Mouse (Mus musculus) hindbrain, embryonic 13.5 days (tissue): Measurements from ENCODE around the gene Syn3. TPM values are rescaled to one million over a fixed set of nuclear protein-coding genes. Genes with fewer than 3 reads are reported as not detected.
A peak's percentile ranks its signal among the peaks of the same experiment; 100 is the strongest.

Experiments
- ATAC-seq: fragments of 200-750 bp; cut with Nextera tagmentation; 2 replicates; pipeline ENCODE4 v1.8.0; 2017; ENCODE audit warnings: moderate TSS enrichment; ENCODE audit not compliant: low FRiP score
- H3K27ac ChIP-seq: fragments of 300-500 bp; sonication (generic); 2 replicates; pipeline ENCODE4 v1.5.1; 2015; ENCODE audit warnings: inconsistent platforms, mild to moderate bottlenecking, moderate library complexity
- H3K27me3 ChIP-seq: fragments of 300-500 bp; sonication (generic); 2 replicates; pipeline ENCODE4 v1.6.1; 2015; ENCODE audit warnings: mild to moderate bottlenecking, inconsistent platforms
- H3K36me3 ChIP-seq: fragments of 300-500 bp; sonication (generic); 2 replicates; pipeline ENCODE4 v1.6.1; 2015; ENCODE audit warnings: mild to moderate bottlenecking, inconsistent platforms
- H3K4me1 ChIP-seq: fragments of 300-500 bp; sonication (generic); replicated peaks from 2 replicates; pipeline ENCODE4 v1.6.1; 2015; ENCODE audit warnings: inconsistent platforms
- H3K4me2 ChIP-seq: fragments of 300-500 bp; sonication (generic); 2 replicates; pipeline ENCODE4 v1.6.1; 2015; ENCODE audit warnings: inconsistent platforms, mild to moderate bottlenecking, moderate library complexity
- H3K4me3 ChIP-seq: fragments of 300-500 bp; sonication (generic); 2 replicates; pipeline ENCODE4 v1.5.1; 2015; ENCODE audit warnings: mild to moderate bottlenecking, inconsistent platforms
- H3K9ac ChIP-seq: fragments of 300-500 bp; sonication (generic); 2 replicates; pipeline ENCODE4 v1.6.1; 2015; ENCODE audit warnings: mild to moderate bottlenecking, inconsistent platforms
- H3K9me3 ChIP-seq: fragments of 300-500 bp; sonication (generic); 2 replicates; pipeline ENCODE4 v1.6.1; 2016; ENCODE audit warnings: inconsistent platforms
- WGBS: fragments of 180-500 bp; shearing (Covaris S2); methylation state at CpG from one replicate; pipeline ENCODE4 v1.1.7; 2015; 5-methylcytosine and 5-hydroxymethylcytosine counted together
- polyA plus RNA-seq: library from polyadenylated mRNA; unstranded; fragments of >200 nt; fragmentation: Nextera tagmentation; extraction: Ambion mirVana; gene quantifications from 2 replicates; pipeline ENCODE4 v1.2.1, GENCODE M21; 2015

The Syn3 gene
- polyA plus RNA-seq, 1 experiment from 2014 or later = 16.7 TPM

DNA sequence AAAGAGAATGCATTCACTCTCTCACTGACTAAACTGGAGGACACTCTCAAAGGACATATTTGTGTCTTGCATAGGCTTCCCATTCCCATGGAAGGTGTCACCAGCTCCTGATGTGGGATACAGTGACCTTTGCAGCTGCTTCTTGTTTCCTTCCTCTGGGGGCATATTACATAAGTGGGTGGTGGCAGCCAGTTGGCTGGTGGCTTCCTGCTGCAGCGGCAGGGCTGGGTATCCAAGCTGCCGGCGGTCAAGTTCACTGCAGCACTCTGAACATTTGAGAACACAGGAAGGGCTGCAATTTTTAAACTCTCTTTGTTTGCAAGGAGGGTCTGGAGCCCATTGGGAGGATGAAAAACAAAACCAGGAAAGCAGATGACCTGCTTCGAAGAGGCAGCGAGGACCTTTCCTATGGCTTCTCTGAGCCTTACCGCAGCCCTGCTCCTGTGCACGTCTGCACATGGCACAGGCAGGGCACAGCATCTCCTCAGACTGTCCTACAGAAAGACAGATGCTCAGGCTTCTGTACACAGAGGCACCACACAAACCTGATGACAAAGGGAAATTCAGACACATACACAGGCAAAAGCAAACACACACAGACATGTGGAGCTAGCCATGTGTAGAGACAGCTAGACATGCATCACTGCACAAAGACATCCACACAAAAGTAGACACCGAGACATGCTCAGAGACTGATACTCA lies 340.3 kb downstream of the Syn3 start:
- 80% methylated on average over 8 of the region's 8 CpGs for WGBS
- no peak for ATAC-seq
- Histone ChIP-seq H3K27me3 (no peaks in the 10 kb centered on the region), H3K9me3 (no peaks in the 10 kb centered on the region), H3K27ac (peak overlapping the region; percentile 40; the same call in 1 of the 2 replicates), H3K9ac (no peak overlapping the region), H3K4me2 (no peak overlapping the region), H3K36me3 (no peaks in the 10 kb centered on the region), H3K4me3 (no peak overlapping the region), H3K4me1 (0 out of 2 replicates have a peak, but pooled peaks cover 3% of the 10 kb centered on the region)

DNA sequence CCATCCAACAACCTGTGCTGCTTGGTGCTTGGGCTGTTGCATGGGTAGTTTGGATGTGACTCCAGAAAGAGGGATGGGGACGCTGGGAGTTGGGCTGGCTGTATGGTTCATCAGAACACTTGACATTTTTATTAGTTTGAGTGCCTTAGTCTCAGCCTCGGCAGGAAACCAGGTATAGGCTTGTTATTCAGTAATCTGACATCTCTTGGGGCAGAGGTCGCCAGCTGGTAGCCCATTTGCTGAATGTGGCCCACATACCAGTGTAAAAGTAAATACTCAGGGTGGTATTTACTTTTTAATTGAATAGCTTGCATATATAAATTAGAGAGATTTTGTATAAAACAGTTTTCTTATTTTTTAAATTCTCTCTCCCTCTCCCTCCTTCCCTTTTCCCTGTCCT lies 343.4 kb downstream of the Syn3 start:
- no peak overlapping the region for H3K4me2 ChIP-seq
- no peak overlapping the region for H3K4me3 ChIP-seq
- H3K36me3 ChIP-seq = no peaks in the 10 kb centered on the region
- H3K27me3 ChIP-seq = no peaks in the 10 kb centered on the region
- H3K4me1 ChIP-seq = no peaks in the 10 kb centered on the region
- ATAC-seq = no peak
- H3K9ac ChIP-seq = no peak overlapping the region
- no peaks in the 10 kb centered on the region for H3K9me3 ChIP-seq
- 62% methylated on average over 3 of the region's 3 CpGs for WGBS
- no peak overlapping the region for H3K27ac ChIP-seq

- no peaks in the 10 kb centered on the region for H3K9me3 ChIP-seq
- H3K4me3 ChIP-seq = no peak overlapping the region
- no peak for ATAC-seq
- no peak overlapping the region for H3K27ac ChIP-seq
- H3K9ac ChIP-seq = no peak overlapping the region
- H3K4me2 ChIP-seq = no peak overlapping the region
- no peaks in the 10 kb centered on the region for H3K4me1 ChIP-seq
- no peaks in the 10 kb centered on the region for H3K36me3 ChIP-seq
- H3K27me3 ChIP-seq = no peaks in the 10 kb centered on the region
These were observed 345.5 kb downstream of the Syn3 start for GRCm38 (mm10) chr10:86153221-86153620.

- ATAC-seq = no peak
- Histone ChIP-seq H3K4me1 (no peaks in the 10 kb centered on the region), H3K9ac (no peak overlapping the region), H3K9me3 (no peaks in the 10 kb centered on the region), H3K27me3 (no peaks in the 10 kb centered on the region), H3K27ac (no peak overlapping the region), H3K4me2 (no peak overlapping the region), H3K36me3 (no peaks in the 10 kb centered on the region), H3K4me3 (no peak overlapping the region)
- 89% methylated on average over 5 of the region's 5 CpGs for WGBS
These were observed 347.3 kb downstream of the Syn3 start for GRCm38 (mm10) chr10:86151357-86151756.

DNA sequence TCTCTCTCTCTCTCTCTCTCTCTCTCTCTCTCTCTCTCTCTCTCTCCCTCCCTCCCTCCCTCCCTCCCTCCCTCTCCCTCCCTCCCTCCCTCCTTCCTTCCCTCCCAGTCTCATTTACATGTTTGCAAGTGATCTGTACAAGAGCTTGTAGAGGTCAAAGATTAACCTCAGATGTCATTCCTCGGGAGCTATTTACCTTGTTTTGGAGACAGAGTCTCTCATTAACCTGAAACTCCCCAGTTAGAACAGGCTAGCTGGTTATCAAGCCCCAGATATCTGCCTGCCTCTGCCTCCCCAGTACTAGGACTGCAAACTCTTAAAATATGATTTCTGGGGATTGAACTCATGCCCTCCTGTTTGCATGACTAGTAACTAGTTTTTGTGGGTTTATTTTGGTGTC lies 348.6 kb downstream of the Syn3 start:
- no peak overlapping the region for H3K9ac ChIP-seq
- no peaks in the 10 kb centered on the region for H3K36me3 ChIP-seq
- no peak overlapping the region for H3K4me3 ChIP-seq
- WGBS = 58% methylated on average over 1 of the region's 1 CpGs
- H3K4me1 ChIP-seq = no peaks in the 10 kb centered on the region
- no peak overlapping the region for H3K4me2 ChIP-seq
- no peaks in the 10 kb centered on the region for H3K9me3 ChIP-seq
- ATAC-seq = no peak
- no peak overlapping the region for H3K27ac ChIP-seq
- no peaks in the 10 kb centered on the region for H3K27me3 ChIP-seq

DNA sequence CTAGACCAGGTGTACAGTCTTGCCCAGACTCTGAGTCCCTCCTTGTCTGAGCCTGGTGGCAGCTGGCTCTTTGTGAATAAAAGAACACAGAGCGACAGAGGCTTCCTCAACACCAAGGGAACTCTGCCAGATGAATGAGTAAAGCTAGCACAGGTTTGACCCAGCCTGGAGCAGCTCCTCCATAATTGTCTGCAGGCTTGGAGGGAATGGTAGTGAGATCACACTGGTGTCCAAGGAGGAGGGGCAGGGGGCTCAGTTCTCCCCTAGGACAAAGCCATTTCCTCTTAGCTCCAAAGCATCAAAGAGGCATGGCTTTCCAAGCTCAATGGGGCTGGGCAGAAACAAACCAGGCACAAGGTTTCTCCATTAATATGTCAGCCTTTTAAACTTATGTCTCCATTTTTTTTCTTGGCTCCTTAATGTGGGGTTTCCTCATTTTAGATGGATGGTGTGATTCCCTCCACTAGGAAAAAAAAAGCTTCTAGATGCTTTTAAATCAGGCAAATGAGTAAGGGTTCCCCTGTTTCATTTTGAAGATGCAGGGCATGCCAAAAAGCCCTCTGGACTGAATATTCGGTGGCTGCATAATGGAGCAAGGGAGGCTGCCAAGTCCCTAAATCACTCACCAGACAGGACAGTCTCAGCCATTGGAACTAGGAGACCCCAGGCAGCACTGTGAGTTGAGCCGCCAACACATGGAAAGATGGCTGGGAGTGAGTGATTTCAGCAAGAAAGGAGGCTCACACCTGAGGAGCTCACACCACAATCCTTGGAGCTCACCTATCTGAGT lies 349.5 kb downstream of the Syn3 start:
- Histone ChIP-seq H3K4me3 (no peak overlapping the region), H3K9me3 (no peaks in the 10 kb centered on the region), H3K4me1 (no peaks in the 10 kb centered on the region), H3K27me3 (no peaks in the 10 kb centered on the region), H3K4me2 (no peak overlapping the region), H3K9ac (no peak overlapping the region), H3K27ac (no peak overlapping the region), H3K36me3 (no peaks in the 10 kb centered on the region)
- 69% methylated on average over 3 of the region's 3 CpGs for WGBS
- ATAC-seq = peak; percentile 46; the same call in 1 of the 2 replicates

DNA sequence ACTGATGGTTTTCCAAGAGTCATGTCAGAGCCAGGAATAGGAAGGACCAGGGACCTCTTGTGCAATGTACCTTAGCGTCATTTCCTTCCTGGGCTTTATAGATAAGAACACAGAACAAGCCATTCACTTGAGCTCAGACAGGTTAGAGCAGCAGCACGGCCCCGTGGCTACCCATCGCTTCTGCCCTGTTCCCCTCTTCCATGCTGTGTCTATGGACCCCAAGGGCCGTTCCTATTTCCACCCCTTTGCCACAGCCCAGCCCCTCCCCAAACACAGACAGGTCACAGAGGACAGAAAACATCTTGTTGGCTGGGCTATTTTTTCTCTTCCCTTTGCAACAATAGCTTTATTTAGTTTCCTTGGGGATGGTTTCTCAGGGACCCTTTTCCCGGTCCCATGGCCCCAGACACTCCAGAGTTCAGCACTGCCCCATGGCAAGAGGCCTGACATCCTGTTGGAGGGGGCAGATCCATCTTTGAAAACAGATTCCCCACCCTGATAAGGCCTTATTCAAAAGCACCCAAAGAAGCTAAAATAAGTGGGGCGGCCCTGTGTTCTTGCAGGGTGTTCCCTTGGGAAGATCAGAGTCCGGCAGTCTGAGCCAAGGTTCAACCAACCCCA lies 359.5 kb downstream of the Syn3 start:
- Histone ChIP-seq H3K9me3 (no peaks in the 10 kb centered on the region), H3K9ac (no peak overlapping the region), H3K4me3 (no peak overlapping the region), H3K27me3 (no peaks in the 10 kb centered on the region), H3K4me2 (no peak overlapping the region), H3K27ac (no peak overlapping the region), H3K4me1 (no peaks in the 10 kb centered on the region), H3K36me3 (no peaks in the 10 kb centered on the region)
- ATAC-seq = no peak
- WGBS = 81% methylated on average over 8 of the region's 8 CpGs

GRCm38 (mm10) chr10:86137589-86138173 lies 361.0 kb downstream of the Syn3 start:
- no peak for ATAC-seq
- H3K27ac ChIP-seq = no peak overlapping the region

GRCm38 (mm10) chr10:86137106-86137505 lies 361.6 kb downstream of the Syn3 start:
- no peaks in the 10 kb centered on the region for H3K9me3 ChIP-seq
- no peaks in the 10 kb centered on the region for H3K27me3 ChIP-seq
- H3K4me3 ChIP-seq = no peak overlapping the region
- H3K9ac ChIP-seq = no peak overlapping the region
- no peak overlapping the region for H3K4me2 ChIP-seq
- 72% methylated on average over 3 of the region's 3 CpGs for WGBS
- H3K27ac ChIP-seq = no peak overlapping the region
- ATAC-seq = no peak
- H3K4me1 ChIP-seq = no peaks in the 10 kb centered on the region
- no peaks in the 10 kb centered on the region for H3K36me3 ChIP-seq

More at GRCm38 (mm10) chr10:86137589-86138173, 361.0 kb downstream of the Syn3 start:
- Histone ChIP-seq H3K4me3 (no peak overlapping the region), H3K4me1 (no peaks in the 10 kb centered on the region), H3K4me2 (no peak overlapping the region), H3K27me3 (no peaks in the 10 kb centered on the region), H3K9ac (no peak overlapping the region), H3K36me3 (no peaks in the 10 kb centered on the region), H3K9me3 (no peaks in the 10 kb centered on the region)
- WGBS = 74% methylated on average over 5 of the region's 5 CpGs

DNA sequence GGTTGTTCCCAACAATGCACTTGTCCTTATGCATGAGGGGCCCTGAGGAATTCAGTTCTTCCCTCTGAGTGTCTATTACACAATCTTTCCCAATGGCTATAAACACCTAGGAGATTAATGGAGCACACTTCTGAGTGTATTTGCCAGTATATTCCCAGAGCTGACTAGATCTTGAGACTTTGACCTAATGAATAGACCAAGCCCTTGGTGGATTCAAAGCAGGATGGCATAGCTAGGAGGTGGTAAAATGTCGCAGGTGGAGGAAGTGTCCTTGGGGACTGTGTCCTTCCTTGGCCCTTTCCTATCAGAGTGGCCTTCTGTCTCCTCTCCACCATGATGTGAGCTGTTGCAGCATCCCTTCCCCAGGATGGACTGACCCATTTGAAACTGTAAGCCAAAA lies 362.4 kb downstream of the Syn3 start:
- ATAC-seq = no peak
- Histone ChIP-seq H3K27me3 (no peaks in the 10 kb centered on the region), H3K36me3 (no peaks in the 10 kb centered on the region), H3K4me1 (no peaks in the 10 kb centered on the region), H3K9ac (no peak overlapping the region), H3K9me3 (no peaks in the 10 kb centered on the region), H3K4me2 (no peak overlapping the region), H3K27ac (no peak overlapping the region), H3K4me3 (no peak overlapping the region)
- 93% methylated on average over 1 of the region's 1 CpGs for WGBS

DNA sequence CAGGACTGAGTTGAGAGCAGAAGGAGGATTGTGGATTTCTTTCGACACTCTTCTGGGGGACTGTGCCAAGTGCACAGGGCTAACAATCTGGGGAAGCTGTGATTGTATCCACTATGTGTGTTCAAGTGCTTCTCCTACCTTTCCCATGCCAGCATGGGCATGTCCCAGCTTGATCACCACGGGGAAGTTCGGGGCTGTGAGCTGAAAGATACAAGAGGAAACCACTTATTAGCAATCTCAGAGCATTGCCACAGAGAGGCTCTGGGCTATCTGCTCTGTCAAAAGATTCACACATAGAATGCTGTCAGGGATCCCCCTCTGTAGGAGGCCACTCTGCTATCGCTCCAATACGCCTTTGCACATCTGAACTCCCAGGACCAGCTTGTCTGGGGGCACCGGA lies 363.8 kb downstream of the Syn3 start:
- H3K4me2 ChIP-seq = no peak overlapping the region
- WGBS = 82% methylated on average over 6 of the region's 6 CpGs
- H3K4me3 ChIP-seq = no peak overlapping the region
- no peaks in the 10 kb centered on the region for H3K9me3 ChIP-seq
- no peak for ATAC-seq
- no peaks in the 10 kb centered on the region for H3K36me3 ChIP-seq
- H3K9ac ChIP-seq = no peak overlapping the region
- H3K27me3 ChIP-seq = no peaks in the 10 kb centered on the region
- no peak overlapping the region for H3K27ac ChIP-seq
- no peaks in the 10 kb centered on the region for H3K4me1 ChIP-seq

DNA sequence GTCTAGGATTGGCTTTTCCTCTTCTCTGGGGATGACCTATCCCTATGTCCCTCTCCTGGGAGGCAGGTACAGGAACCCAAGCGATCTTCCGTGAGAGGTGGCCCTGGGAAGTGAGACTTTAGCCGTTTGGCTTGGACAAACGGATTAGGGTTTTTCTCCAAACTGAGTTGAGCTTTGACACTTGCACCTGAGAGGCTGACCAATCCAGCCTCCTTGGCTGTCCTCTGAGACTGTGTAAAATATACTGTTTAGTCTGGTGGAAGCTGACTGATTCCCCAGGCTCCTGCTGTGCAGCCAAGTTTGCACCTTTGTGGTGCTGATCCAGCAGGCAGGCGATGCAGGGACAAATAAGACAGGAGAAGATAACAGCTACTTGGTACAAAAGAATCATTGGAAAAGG lies 364.4 kb downstream of the Syn3 start:
- Histone ChIP-seq H3K4me3 (no peak overlapping the region), H3K4me1 (no peaks in the 10 kb centered on the region), H3K27ac (no peak overlapping the region), H3K36me3 (no peaks in the 10 kb centered on the region), H3K27me3 (no peaks in the 10 kb centered on the region), H3K9me3 (no peaks in the 10 kb centered on the region), H3K4me2 (no peak overlapping the region), H3K9ac (no peak overlapping the region)
- ATAC-seq = no peak
- WGBS = 82% methylated on average over 5 of the region's 5 CpGs
